Mouse (Mus musculus) embryo, embryonic 10 days (tissue): ENCODE data around the gene 4930578G10Rik.
"Not testable (repeated sequence)": the region's sequence is repeated elsewhere in the genome, so short reads cannot be mapped to it uniquely, and the experiment has no call there.

ENCODE experiments used
- DNase-seq: peaks from one replicate; pipeline ENCODE4 v3.0.0-alpha.2; 2015; ENCODE audit warnings: low spot score

4930578G10Rik gene

GRCm38 (mm10) chr4:42735245-42735644 lies at the start of gene 4930578G10Rik:
TSS of gene 4930578G10Rik (plus strand) at chr4:42735545.
- not testable (repeated sequence) for DNase-seq

- DNase-seq = not testable (repeated sequence)
Measured at GRCm38 (mm10) chr4:42756477-42756876, 21.1 kb downstream of the 4930578G10Rik start, which contains the start of gene Ccl19. TSS of gene Ccl19 (minus strand) at chr4:42756577.

- DNase-seq = not testable (repeated sequence)
Measured at GRCm38 (mm10) chr4:42773893-42774292, 38.5 kb downstream of the 4930578G10Rik start, which contains the start of gene Ccl21a. TSS of gene Ccl21a (minus strand) at chr4:42773993.

- DNase-seq = not testable (repeated sequence)
Measured at GRCm38 (mm10) chr4:42853788-42854187, 118.4 kb downstream of the 4930578G10Rik start, which contains the start of gene Fam205a1. TSS of gene Fam205a1 (minus strand) at chr4:42853888.

GRCm38 (mm10) chr4:42856671-42857070 lies 121.3 kb downstream of the 4930578G10Rik start, which contains the start of gene Gm12394:
TSS of gene Gm12394 (minus strand) at chr4:42856771.
- not testable (repeated sequence) for DNase-seq

- not testable (repeated sequence) for DNase-seq
Measured at GRCm38 (mm10) chr4:42860483-42860882, 125.1 kb downstream of the 4930578G10Rik start.

GRCm38 (mm10) chr4:42863487-42863886 lies 128.1 kb downstream of the 4930578G10Rik start:
- not testable (repeated sequence) for DNase-seq

GRCm38 (mm10) chr4:42867390-42867789 lies 132.0 kb downstream of the 4930578G10Rik start:
- DNase-seq = no peak

GRCm38 (mm10) chr4:42868193-42868592 lies 132.8 kb downstream of the 4930578G10Rik start:
- no peak for DNase-seq

- DNase-seq = no peak
Measured at GRCm38 (mm10) chr4:42870748-42871147, 135.4 kb downstream of the 4930578G10Rik start.

GRCm38 (mm10) chr4:42872151-42872550 lies 136.8 kb downstream of the 4930578G10Rik start:
- DNase-seq = no peak

GRCm38 (mm10) chr4:42872746-42873435 lies 137.5 kb downstream of the 4930578G10Rik start:
- no peak for DNase-seq

- DNase-seq = no peak
Measured at GRCm38 (mm10) chr4:42874134-42874533, 138.8 kb downstream of the 4930578G10Rik start, which contains the start of gene Fam205c. TSS of gene Fam205c (minus strand) at chr4:42874234.

GRCm38 (mm10) chr4:42876586-42877291 lies 141.4 kb downstream of the 4930578G10Rik start:
- DNase-seq = peak; percentile 70

GRCm38 (mm10) chr4:42877657-42878056 lies 142.3 kb downstream of the 4930578G10Rik start:
- DNase-seq = no peak

- no peak for DNase-seq
Measured at GRCm38 (mm10) chr4:42879829-42880676, 144.7 kb downstream of the 4930578G10Rik start.

GRCm38 (mm10) chr4:42880677-42880948 lies 145.3 kb downstream of the 4930578G10Rik start:
- no peak for DNase-seq

- DNase-seq = no peak
Measured at GRCm38 (mm10) chr4:42886926-42887325, 151.6 kb downstream of the 4930578G10Rik start.

- no peak for DNase-seq
Measured at GRCm38 (mm10) chr4:42888806-42889205, 153.5 kb downstream of the 4930578G10Rik start.

- no peak for DNase-seq
Measured at GRCm38 (mm10) chr4:42891176-42891575, 155.8 kb downstream of the 4930578G10Rik start.

GRCm38 (mm10) chr4:42895118-42895517 lies 159.8 kb downstream of the 4930578G10Rik start:
- no peak for DNase-seq
